ENCODE assay signal across 8 mouse cellular contexts in the genomic region with DNA sequence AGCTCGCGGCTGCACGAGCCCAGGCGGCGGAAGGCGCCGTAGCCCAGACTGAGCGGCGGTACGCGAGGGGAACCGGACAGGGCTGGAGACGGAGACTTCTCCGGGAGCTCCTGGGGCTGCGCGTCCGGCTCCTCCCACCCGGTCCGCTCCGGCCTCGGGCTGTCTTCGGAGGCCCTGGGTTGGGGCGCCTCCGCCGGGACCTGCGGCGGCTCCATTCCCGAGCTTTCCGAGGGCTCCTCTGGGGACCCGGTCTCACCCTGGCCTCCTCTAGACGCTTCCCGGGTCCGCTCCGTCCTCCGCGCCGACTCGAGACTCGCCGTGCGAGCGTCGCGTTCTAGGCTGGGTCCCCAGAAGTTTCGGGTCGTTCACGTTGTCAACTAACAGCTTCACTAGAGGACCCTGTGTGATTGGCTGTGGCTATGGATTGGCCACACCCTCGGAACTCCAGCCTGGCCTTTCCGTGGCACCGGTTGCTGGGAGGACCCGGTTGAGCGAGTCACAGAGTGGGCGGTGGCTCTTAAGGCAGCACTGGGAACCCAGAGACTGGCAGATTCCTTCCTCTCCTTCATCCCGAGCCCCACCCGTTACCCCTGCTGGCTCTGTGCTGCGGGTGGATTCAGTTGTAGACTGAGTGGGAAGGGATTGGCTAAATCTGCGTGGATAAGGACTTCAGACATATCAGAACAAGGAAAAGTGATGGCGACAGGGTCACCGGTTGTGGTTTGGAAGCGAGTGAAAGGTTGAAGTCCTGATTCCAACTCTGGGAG. TPM values are rescaled to one million over a fixed set of nuclear protein-coding genes. Genes with fewer than 3 reads are reported as not detected.
A peak's percentile ranks its signal among the peaks of the same experiment; 100 is the strongest.
DNase-seq lines count a peak whose midpoint lies in the region; ATAC-seq and TF ChIP-seq lines count a peak whose summit lies in the region.

Gene Klrg2, minus strand, starts transcription at position 391 of the 767 bp plus-strand sequence.

- peaks cover 79% of the 10 kb centered on the region for H3K27me3 ChIP-seq in heart, embryonic 14.5 days (ENCODE audit: control insufficient read depth, insufficient read depth, low read length)
- H3K27me3 ChIP-seq in kidney, postnatal 0 days (ENCODE audit: insufficient read depth, low read length), result peaks cover 38% of the 10 kb centered on the region

- TF ChIP-seq CTCF in embryonic fibroblast, embryonic 13.5 days (IDR thresholded peaks at IDR 0.05; ENCODE audit: borderline replicate concordance, insufficient read depth, low read length), result no peak
- TF ChIP-seq CTCF in kidney, postnatal 0 days (IDR thresholded peaks at IDR 0.05; ENCODE audit: low read depth), result no peak

- peak within 1 kb of the TSS; percentile 69 for H3K9ac ChIP-seq in heart, embryonic 14.5 days (ENCODE audit: low read length)
- peak within 1 kb of the TSS; percentile 48 for H3K9ac ChIP-seq in kidney, postnatal 0 days (ENCODE audit: low read depth, low read length)

- peak; percentile 18; the same call in 1 of the 2 replicates for TF ChIP-seq POLR2A in embryonic fibroblast, embryonic 13.5 days (IDR thresholded peaks at IDR 0.05; ENCODE audit: low read depth, low read length)

- peak within 1 kb of the TSS; percentile 42 for H3K4me3 ChIP-seq in embryonic fibroblast, embryonic 13.5 days (ENCODE audit: insufficient read depth, low read length)
- peak within 1 kb of the TSS; percentile 53 to 59 for H3K4me3 ChIP-seq in heart, embryonic 14.5 days (ENCODE audit: control insufficient read depth in 1 of 2, insufficient read depth in 1 of 2, low read depth in 1 of 2, low read length in 2 of 2)
- H3K4me3 ChIP-seq in kidney, postnatal 0 days (replicated peaks; ENCODE audit: low read depth, low read length), result peak within 1 kb of the TSS; percentile 52

- H3K36me3 ChIP-seq in heart, embryonic 14.5 days (ENCODE audit: control insufficient read depth, insufficient read depth, low read length), result no peaks in the 10 kb centered on the region
- no peaks in the 10 kb centered on the region for H3K36me3 ChIP-seq in kidney, postnatal 0 days (ENCODE audit: insufficient read depth, low read length)

- DNase-seq in CD4-positive, CD25-positive, alpha-beta regulatory T cell, adult 2 months (ENCODE audit: low read depth, low spot score), result peak; percentile 23
- DNase-seq in kidney, postnatal 0 days (ENCODE audit: low spot score), result peak; percentile 78
- peak; percentile 80 for DNase-seq in lung, postnatal 25 days (ENCODE audit: low spot score)
- DNase-seq in retina, embryonic 14.5 days (ENCODE audit: low spot score), result peak; percentile 70
- DNase-seq in layer of hippocampus, adult 9-10 months (ENCODE audit: low spot score), result no peak

- H3K9me3 ChIP-seq in heart, embryonic 14.5 days (ENCODE audit: control insufficient read depth, low read length), result no peaks in the 10 kb centered on the region
- no peaks in the 10 kb centered on the region for H3K9me3 ChIP-seq in kidney, postnatal 0 days (replicated peaks; ENCODE audit: low read length)

- H3K4me2 ChIP-seq in heart, embryonic 14.5 days (ENCODE audit: low read length), result peak within 1 kb of the TSS; percentile 99
- peak within 1 kb of the TSS; percentile 99 for H3K4me2 ChIP-seq in kidney, postnatal 0 days (ENCODE audit: low read length)

- under 1% methylated on average over 60 of the region's 60 CpGs for WGBS in heart, embryonic 14.5 days
- 4% methylated on average over 59 of the region's 60 CpGs for WGBS in kidney, postnatal 0 days

- no peaks in the 10 kb centered on the region for H3K4me1 ChIP-seq in embryonic fibroblast, embryonic 13.5 days (ENCODE audit: control insufficient read depth, insufficient read depth, low read length)
- H3K4me1 ChIP-seq in heart, embryonic 14.5 days (ENCODE audit: control insufficient read depth in 2 of 2, insufficient read depth in 2 of 2, low read length in 2 of 2), result peaks cover 10 to 13% of the 10 kb centered on the region in 2 experiments
- H3K4me1 ChIP-seq in kidney, postnatal 0 days (replicated peaks; ENCODE audit: insufficient read depth, low read length), result peaks cover 5% of the 10 kb centered on the region; the same call in 1 of the 2 replicates

- peak; percentile 19 for ATAC-seq in activated CD4-positive, CD25-positive, alpha-beta regulatory T cell, adult 4 months
- peak; percentile 77 for ATAC-seq in heart, embryonic 14.5 days (ENCODE audit: insufficient number of reproducible peaks, insufficient read depth, low FRiP score, low read depth)
- ATAC-seq in kidney, postnatal 0 days (replicated peaks; ENCODE audit: low FRiP score, low read depth), result peak; percentile 89

- H3K27ac ChIP-seq in embryonic fibroblast, embryonic 13.5 days (ENCODE audit: insufficient read depth, low read length), result no peak within 1 kb of the TSS
- no peak within 1 kb of the TSS for H3K27ac ChIP-seq in heart, embryonic 14.5 days (replicated peaks in 1 of 2; ENCODE audit: control insufficient read depth in 1 of 2, insufficient read depth in 1 of 2, low read depth in 2 of 2, low read length in 2 of 2)
- no peak within 1 kb of the TSS for H3K27ac ChIP-seq in kidney, postnatal 0 days

RNA-seq across cellular contexts. Expression of gene Klrg2, which starts in this region (rescaled TPM):
- polyA plus RNA-seq in activated CD4-positive, CD25-positive, alpha-beta regulatory T cell, adult 4 months (2017; shearing (Covaris generic)), result not detected
- 1.1 and 2.3 TPM in 2 replicates for polyA plus RNA-seq in embryonic fibroblast, embryonic 13.5 days (2011; ENCODE audit: insufficient read length, low read depth, missing spikeins)
- 0.16 and 0.26 TPM in 2 replicates for polyA plus RNA-seq in heart, embryonic 14.5 days (2014; fragmentation: Nextera tagmentation; extraction: Ambion mirVana)
- 0.82 and 1.4 TPM in 2 replicates for polyA plus RNA-seq in kidney, postnatal 0 days (2015; fragmentation: Nextera tagmentation; extraction: Ambion mirVana)

Comparison
In these comparisons a context has a peak if more than half of its experiments do, and no peak if none do; other contexts are left out.
1. Peak in ATAC-seq in activated CD4-positive, CD25-positive, alpha-beta regulatory T cell, adult 4 months; RNA of the gene not detected or under 1 TPM.
2. Peak in ATAC-seq, H3K4me3 ChIP-seq, H3K9ac ChIP-seq and H3K4me2 ChIP-seq in heart, embryonic 14.5 days; RNA of the gene not detected or under 1 TPM.
3. ATAC-seq: peak in every context shown above with its lines; median percentile 89 in kidney, postnatal 0 days; 77 in heart, embryonic 14.5 days; 19 in activated CD4-positive, CD25-positive, alpha-beta regulatory T cell, adult 4 months.